Mouse (Mus musculus) stomach, postnatal 0 days (tissue): ENCODE measurements around the gene Zfp219. TPM values are rescaled to one million over a fixed set of nuclear protein-coding genes. Genes with fewer than 3 reads are reported as not detected.

ENCODE experiments used
- ATAC-seq: fragments of 200-750 bp; cut with Nextera tagmentation; 2 replicates; pipeline ENCODE4 v1.8.0; 2017; ENCODE audit not compliant: low FRiP score, low TSS enrichment
- DNase-seq: peaks from one replicate; pipeline ENCODE4 v3.0.0-alpha.2; 2016; ENCODE audit warnings: low spot score
- H3K27ac ChIP-seq: fragments of 300-500 bp; sonication (generic); replicated peaks from 2 replicates; pipeline ENCODE4 v1.5.1; 2014; ENCODE audit warnings: mild to moderate bottlenecking, control low read depth
- H3K27me3 ChIP-seq: fragments of 300-500 bp; sonication (generic); 2 replicates; pipeline ENCODE4 v1.6.1; 2014; ENCODE audit warnings: low read length; ENCODE audit not compliant: control insufficient read depth, insufficient read depth
- H3K36me3 ChIP-seq: fragments of 300-500 bp; sonication (generic); 2 replicates; pipeline ENCODE4 v1.6.1; 2014; ENCODE audit warnings: low read length, mixed read lengths; ENCODE audit not compliant: control insufficient read depth, insufficient read depth
- H3K4me1 ChIP-seq: fragments of 300-500 bp; sonication (generic); replicated peaks from 2 replicates; pipeline ENCODE4 v1.6.1; 2014; ENCODE audit warnings: antibody characterized with exemption; ENCODE audit not compliant: control insufficient read depth, insufficient read depth
- H3K4me2 ChIP-seq: fragments of 300-500 bp; sonication (generic); replicated peaks from 2 replicates; pipeline ENCODE4 v1.6.1; 2014; ENCODE audit warnings: low read depth, mild to moderate bottlenecking, control low read depth, moderate library complexity
- H3K4me3 ChIP-seq: fragments of 300-500 bp; sonication (generic); 2 replicates; pipeline ENCODE4 v1.5.1; 2014; ENCODE audit warnings: low read depth, low read length, control low read depth
- H3K9ac ChIP-seq: fragments of 300-500 bp; sonication (generic); 2 replicates; pipeline ENCODE4 v1.6.1; 2014; ENCODE audit warnings: mild to moderate bottlenecking, low read length, control low read depth, mixed read lengths
- H3K9me3 ChIP-seq: fragments of 300-500 bp; sonication (generic); 2 replicates; pipeline ENCODE4 v1.6.1; 2016; ENCODE audit warnings: low read length; ENCODE audit not compliant: control insufficient read depth
- CTCF ChIP-seq: IDR thresholded peaks from 2 replicates; pipeline ENCODE4 v1.5.1; 2016; ENCODE audit warnings: antibody characterized with exemption, low read depth, mild to moderate bottlenecking, moderate library complexity
- EP300 ChIP-seq: optimal IDR thresholded peaks from 2 replicates; pipeline ENCODE3; 2016; ENCODE audit warnings: antibody characterized with exemption
- WGBS: fragments of 180-500 bp; shearing (Covaris S2); extraction: QIAGEN DNeasy Blood & Tissue Kit; methylation state at CpG from one replicate; pipeline ENCODE4 v1.1.7; 2014; 5-methylcytosine and 5-hydroxymethylcytosine counted together
- polyA plus RNA-seq: library from polyadenylated mRNA; unstranded; fragments of >200 nt; fragmentation: Nextera tagmentation; extraction: Ambion mirVana; gene quantifications from 2 replicates; pipeline ENCODE4 v1.2.1, GENCODE M21; 2015

Gene Zfp219
- polyA plus RNA-seq, 1 experiment from 2014 or later: 18.1 TPM

GRCm38 (mm10) chr14:52015445-52016100 is 5.0 kb downstream of the Zfp219 start, which contains the start of gene Tmem253:
Gene Tmem253 (plus strand): TSS chr14:52015658.
- ATAC-seq: no peak
- H3K36me3 ChIP-seq: no peaks in the 10 kb centered on the region
- no peaks in the 10 kb centered on the region for H3K27me3 ChIP-seq
- DNase-seq: no peak
- H3K9me3 ChIP-seq: no peaks in the 10 kb centered on the region
- peak within 1 kb of the TSS; percentile 87 for H3K9ac ChIP-seq
- H3K4me1 ChIP-seq: peaks cover 13% of the 10 kb centered on the region; the same call in 1 of the 2 replicates
- TF ChIP-seq CTCF (no peak), EP300 (no peak)
- 9% methylated on average over 6 of the region's 6 CpGs for WGBS
- peak within 1 kb of the TSS; percentile 99 for H3K27ac ChIP-seq
- H3K4me3 ChIP-seq: peak within 1 kb of the TSS; percentile 60
- peak within 1 kb of the TSS; percentile 71 for H3K4me2 ChIP-seq

- DNase-seq (peak; percentile 78), ATAC-seq (0 out of 2 replicates have a peak, but pooled peaks have one; percentile 22)
- H3K9me3 ChIP-seq: no peaks in the 10 kb centered on the region
- peak overlapping the region; percentile 87 for H3K9ac ChIP-seq
- peak overlapping the region; percentile 60 for H3K4me3 ChIP-seq
- under 1% methylated on average over 14 of the region's 28 CpGs for WGBS
- no peaks in the 10 kb centered on the region for H3K27me3 ChIP-seq
- H3K27ac ChIP-seq: peak overlapping the region; percentile 99
- no peak for TF ChIP-seq CTCF
- no peak for TF ChIP-seq EP300
- peak overlapping the region; percentile 71 for H3K4me2 ChIP-seq
- peaks cover 13% of the 10 kb centered on the region; the same call in 1 of the 2 replicates for H3K4me1 ChIP-seq
- no peaks in the 10 kb centered on the region for H3K36me3 ChIP-seq
Measured at GRCm38 (mm10) chr14:52014761-52015311, 5.7 kb downstream of the Zfp219 start.

GRCm38 (mm10) chr14:52014271-52014760 is 6.2 kb downstream of the Zfp219 start:
- Histone ChIP-seq H3K36me3 (no peaks in the 10 kb centered on the region), H3K4me1 (peaks cover 13% of the 10 kb centered on the region; the same call in 1 of the 2 replicates), H3K27ac (peak overlapping the region; percentile 99), H3K9me3 (no peaks in the 10 kb centered on the region), H3K9ac (peak overlapping the region; percentile 87), H3K4me2 (peak overlapping the region; percentile 71), H3K27me3 (no peaks in the 10 kb centered on the region), H3K4me3 (peak overlapping the region; percentile 60)
- TF ChIP-seq EP300: no peak
- no peak for TF ChIP-seq CTCF
- ATAC-seq: 0 out of 2 replicates have a peak, but pooled peaks have one; percentile 3
- WGBS: 0% methylated on average over 4 of the region's 80 CpGs
- DNase-seq: no peak

- H3K27ac ChIP-seq: peak overlapping the region; percentile 99
- TF ChIP-seq CTCF (no peak), EP300 (no peak)
- H3K4me1 ChIP-seq: peaks cover 11% of the 10 kb centered on the region; the same call in 1 of the 2 replicates
- H3K4me2 ChIP-seq: peak overlapping the region; percentile 71
- H3K27me3 ChIP-seq: no peaks in the 10 kb centered on the region
- H3K9me3 ChIP-seq: no peaks in the 10 kb centered on the region
- peak overlapping the region; percentile 60 for H3K4me3 ChIP-seq
- H3K36me3 ChIP-seq: no peaks in the 10 kb centered on the region
- DNase-seq: peak; percentile 63
- peak overlapping the region; percentile 87 for H3K9ac ChIP-seq
- WGBS: 4% methylated on average over 19 of the region's 24 CpGs
- peak; percentile 27; the same call in 1 of the 2 replicates for ATAC-seq
Measured at GRCm38 (mm10) chr14:52013771-52014219, 6.7 kb downstream of the Zfp219 start.

- TF ChIP-seq CTCF (no peak), EP300 (no peak)
- no peak for DNase-seq
- no peak overlapping the region for H3K4me2 ChIP-seq
- no peak overlapping the region for H3K9ac ChIP-seq
- no peak overlapping the region; the same call in 1 of the 2 replicates for H3K4me3 ChIP-seq
- H3K36me3 ChIP-seq: no peaks in the 10 kb centered on the region
- peaks cover 10% of the 10 kb centered on the region; the same call in 1 of the 2 replicates for H3K4me1 ChIP-seq
- H3K27me3 ChIP-seq: no peaks in the 10 kb centered on the region
- no peaks in the 10 kb centered on the region for H3K9me3 ChIP-seq
- peak overlapping the region; percentile 99; the same call in 1 of the 2 replicates for H3K27ac ChIP-seq
- no peak for ATAC-seq
- WGBS: 53% methylated on average over 8 of the region's 8 CpGs
Measured at GRCm38 (mm10) chr14:52013021-52013610, 7.4 kb downstream of the Zfp219 start.
